Mouse (Mus musculus): ENCODE data around the gene Gm47429. TPM values are rescaled to one million over a fixed set of nuclear protein-coding genes. Genes with fewer than 3 reads are reported as not detected.
"Not testable (repeated sequence)": the region's sequence is repeated elsewhere in the genome, so short reads cannot be mapped to it uniquely, and the experiment has no call there.

Gene Gm47429
- polyA plus RNA-seq (2021) = not detected

- ChIA-PET CTCF (no interaction called here), POLR2A (no interaction called here)
- TF ChIP-seq CTCF (IDR thresholded peaks at IDR 0.05) = no peak
- ATAC-seq = no peak
- H3K27me3 ChIP-seq = peaks cover 18% of the 10 kb centered on the region
- in situ Hi-C loops (cut with MboI; ENCODE audit: low pct_unique_long_range_greater_than_20kb) = no loop called here
- DNase-seq (ENCODE audit: low read depth, low spot score) = no peak
Measured at GRCm38 (mm10) chr13:50443812-50444211, at the start of gene Gm47429. Gene Gm47429 (minus strand): TSS chr13:50443912.

DNA sequence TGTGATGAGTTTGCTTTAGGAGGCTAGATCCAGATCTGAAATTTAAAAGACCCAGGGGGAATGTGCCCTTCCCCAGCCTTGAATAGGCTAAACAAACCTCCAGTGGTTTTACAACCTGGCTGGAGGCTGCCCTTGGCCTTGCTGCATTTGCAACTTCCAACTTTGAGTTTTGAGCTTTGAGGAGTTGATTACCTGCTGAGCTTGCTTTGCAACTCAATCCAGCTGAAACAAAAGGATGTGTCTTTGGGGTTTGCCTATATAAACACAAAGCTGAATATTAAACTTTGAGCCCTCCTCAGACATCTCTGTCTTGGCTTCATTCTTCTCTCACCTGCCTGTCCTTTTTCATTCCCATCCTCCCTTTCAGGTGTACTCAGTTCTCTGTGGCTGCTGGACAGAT, 44.8 kb upstream of the Gm47429 start:
- peaks cover 16% of the 10 kb centered on the region for H3K27me3 ChIP-seq
- DNase-seq (ENCODE audit: low read depth, low spot score); CTCF ChIA-PET; POLR2A ChIA-PET; in situ Hi-C loops (cut with MboI; ENCODE audit: low pct_unique_long_range_greater_than_20kb); ATAC-seq: not testable (repeated sequence)

GRCm38 (mm10) chr13:50467007-50467406, 23.3 kb upstream of the Gm47429 start, which contains the start of gene Nutm2:
Gene Nutm2 (plus strand): TSS chr13:50467307.
- TF ChIP-seq CTCF (IDR thresholded peaks at IDR 0.05) = no peak
- H3K27me3 ChIP-seq = peaks cover 49% of the 10 kb centered on the region
- in situ Hi-C loops (cut with MboI; ENCODE audit: low pct_unique_long_range_greater_than_20kb) = no loop called here
- ATAC-seq (no peak), DNase-seq (ENCODE audit: low read depth, low spot score) (no peak)
- ChIA-PET POLR2A (no interaction called here), CTCF (no interaction called here)

GRCm38 (mm10) chr13:50464621-50465562, 21.2 kb upstream of the Gm47429 start:
- ChIA-PET POLR2A (no interaction called here), CTCF (no interaction called here)
- DNase-seq (ENCODE audit: low read depth, low spot score) = no peak
- in situ Hi-C loops (cut with MboI; ENCODE audit: low pct_unique_long_range_greater_than_20kb) = no loop called here
- peaks cover 53% of the 10 kb centered on the region for H3K27me3 ChIP-seq
- no peak for ATAC-seq
- TF ChIP-seq CTCF (IDR thresholded peaks at IDR 0.05) = no peak

- ATAC-seq; DNase-seq (ENCODE audit: low read depth, low spot score); in situ Hi-C loops (cut with MboI; ENCODE audit: low pct_unique_long_range_greater_than_20kb); POLR2A ChIA-PET; CTCF ChIA-PET: not testable (repeated sequence)
- peaks cover 25% of the 10 kb centered on the region for H3K27me3 ChIP-seq
Measured at GRCm38 (mm10) chr13:50460433-50460832, 16.7 kb upstream of the Gm47429 start.

DNA sequence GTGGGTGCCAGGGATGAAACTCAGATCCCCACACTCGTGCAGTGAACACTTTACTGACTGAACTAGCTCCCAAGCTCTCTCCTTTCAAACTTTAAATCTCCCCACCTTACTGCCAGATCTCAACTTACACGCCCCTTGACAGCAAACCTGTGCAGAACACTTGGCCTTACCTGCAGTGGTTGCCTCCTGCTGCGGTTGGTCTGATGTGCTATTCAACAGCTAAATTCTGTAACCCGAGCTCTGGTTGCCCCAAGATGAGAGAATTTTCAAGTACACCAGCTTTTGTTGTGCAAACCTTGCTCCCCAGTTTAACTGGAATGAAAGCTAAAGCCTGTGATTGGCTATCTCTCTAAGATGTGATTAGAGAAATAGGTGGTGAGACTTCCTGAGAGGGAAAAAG, 9.7 kb upstream of the Gm47429 start:
- TF ChIP-seq CTCF (IDR thresholded peaks at IDR 0.05) = no peak
- no peak for DNase-seq (ENCODE audit: low read depth, low spot score)
- in situ Hi-C loops (cut with MboI; ENCODE audit: low pct_unique_long_range_greater_than_20kb) = no loop called here
- ChIA-PET POLR2A (no interaction called here), CTCF (no interaction called here)
- H3K27me3 ChIP-seq = peaks cover 12% of the 10 kb centered on the region
- ATAC-seq = no peak

DNA sequence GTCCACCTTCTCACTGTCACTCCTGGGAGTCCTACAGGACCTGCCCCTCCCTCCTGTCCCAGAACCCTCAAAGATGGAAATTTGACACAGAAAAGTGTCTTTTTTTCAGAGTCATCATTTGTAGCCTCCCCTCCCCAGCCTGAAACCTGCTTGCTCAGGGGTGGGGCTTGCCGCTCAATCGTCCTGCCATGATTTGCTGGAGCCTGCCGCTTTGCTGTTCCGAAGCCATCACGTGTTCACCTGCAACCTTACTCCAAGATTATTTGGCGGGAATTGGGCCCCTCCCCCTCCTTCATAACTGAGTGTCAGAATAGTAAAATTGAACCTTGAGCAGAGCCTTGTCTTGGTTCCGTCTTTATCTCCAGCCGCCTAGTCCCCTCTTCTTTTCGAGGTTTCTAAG, 8.6 kb upstream of the Gm47429 start:
- DNase-seq (ENCODE audit: low read depth, low spot score); CTCF ChIA-PET; ATAC-seq; in situ Hi-C loops (cut with MboI; ENCODE audit: low pct_unique_long_range_greater_than_20kb); POLR2A ChIA-PET: not testable (repeated sequence)
- H3K27me3 ChIP-seq = peaks cover 12% of the 10 kb centered on the region

DNA sequence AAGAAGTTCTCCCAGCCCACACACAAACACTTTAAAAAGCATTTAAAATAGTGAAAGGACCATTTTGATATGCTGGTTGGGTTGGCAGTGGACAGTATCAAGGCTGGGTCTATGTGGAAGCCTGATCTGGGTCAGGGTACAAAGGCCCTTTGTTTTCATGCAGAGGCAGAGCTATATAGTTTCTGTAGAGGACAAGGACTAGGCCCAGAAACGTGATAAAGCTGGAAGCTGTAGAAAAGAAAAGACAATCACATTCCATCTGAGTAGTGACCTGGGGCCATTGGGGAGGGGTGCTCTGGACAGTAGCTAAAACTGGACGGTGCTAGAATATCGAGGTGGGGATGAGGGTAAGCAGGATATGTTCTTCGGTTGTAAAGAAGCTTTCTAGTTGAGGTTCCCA, 1.5 kb upstream of the Gm47429 start:
- in situ Hi-C loops (cut with MboI; ENCODE audit: low pct_unique_long_range_greater_than_20kb) = no loop called here
- peaks cover 28% of the 10 kb centered on the region for H3K27me3 ChIP-seq
- ChIA-PET CTCF (interaction anchor here (1.6 kb wide), 1 partner anchor 9 kb away, joined by 3 read pairs; no protein-coding TSS in a partner anchor), POLR2A (no interaction called here)
- no peak for TF ChIP-seq CTCF (IDR thresholded peaks at IDR 0.05)
- DNase-seq (ENCODE audit: low read depth, low spot score) (no peak), ATAC-seq (no peak)

DNA sequence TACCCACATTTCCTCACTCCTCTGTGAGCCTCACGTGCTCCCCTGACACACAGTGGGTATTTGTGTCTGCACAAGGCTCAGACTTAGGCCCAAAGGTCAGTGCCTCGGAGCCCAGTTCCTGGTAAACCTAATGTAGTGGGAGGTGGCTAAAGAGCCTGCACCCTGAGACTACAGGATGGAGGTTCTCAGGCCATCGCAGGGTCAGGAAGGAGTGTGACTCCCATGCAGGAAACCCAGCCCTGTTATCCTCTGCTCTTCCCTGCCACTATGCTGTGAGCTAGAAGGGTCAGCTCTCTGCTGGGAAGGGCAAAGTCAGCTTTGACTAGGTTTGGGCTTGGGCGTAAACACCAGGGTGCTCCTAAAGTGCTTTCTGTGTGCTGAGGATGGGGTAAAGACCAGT, 17.0 kb downstream of the Gm47429 start:
- ChIA-PET CTCF (no interaction called here), POLR2A (no interaction called here)
- in situ Hi-C loops (cut with MboI; ENCODE audit: low pct_unique_long_range_greater_than_20kb) = no loop called here
- DNase-seq (ENCODE audit: low read depth, low spot score) (no peak), ATAC-seq (no peak)
- no peaks in the 10 kb centered on the region for H3K27me3 ChIP-seq
- no peak for TF ChIP-seq CTCF (IDR thresholded peaks at IDR 0.05)

DNA sequence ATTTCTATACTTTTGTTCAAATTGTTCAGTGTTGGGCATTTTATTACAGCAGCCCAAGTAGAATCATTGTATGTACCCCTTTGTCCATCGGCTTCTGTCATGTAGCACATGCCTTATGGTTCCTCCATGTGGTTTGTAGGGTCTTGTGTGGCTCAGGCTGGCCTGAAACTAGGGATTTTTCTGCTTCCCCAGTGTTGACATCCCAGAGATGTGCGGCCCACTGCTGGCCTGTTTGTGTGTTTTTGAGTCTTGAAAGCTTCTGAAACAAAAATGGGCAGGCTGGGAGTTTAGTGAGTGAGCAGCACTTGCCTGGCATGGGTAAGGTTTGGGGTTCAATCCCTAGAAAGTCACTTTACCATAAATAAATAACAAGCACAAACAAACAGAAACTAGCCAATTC, 19.2 kb downstream of the Gm47429 start:
- POLR2A ChIA-PET = no interaction called here
- ATAC-seq (no peak), DNase-seq (ENCODE audit: low read depth, low spot score) (no peak)
- in situ Hi-C loops (cut with MboI; ENCODE audit: low pct_unique_long_range_greater_than_20kb) = no loop called here
- no peak for TF ChIP-seq CTCF (IDR thresholded peaks at IDR 0.05)
- CTCF ChIA-PET = interaction anchor here (1.4 kb wide), 1 partner anchor 14 kb away, joined by 3 read pairs; no protein-coding TSS in a partner anchor
- no peaks in the 10 kb centered on the region for H3K27me3 ChIP-seq

DNA sequence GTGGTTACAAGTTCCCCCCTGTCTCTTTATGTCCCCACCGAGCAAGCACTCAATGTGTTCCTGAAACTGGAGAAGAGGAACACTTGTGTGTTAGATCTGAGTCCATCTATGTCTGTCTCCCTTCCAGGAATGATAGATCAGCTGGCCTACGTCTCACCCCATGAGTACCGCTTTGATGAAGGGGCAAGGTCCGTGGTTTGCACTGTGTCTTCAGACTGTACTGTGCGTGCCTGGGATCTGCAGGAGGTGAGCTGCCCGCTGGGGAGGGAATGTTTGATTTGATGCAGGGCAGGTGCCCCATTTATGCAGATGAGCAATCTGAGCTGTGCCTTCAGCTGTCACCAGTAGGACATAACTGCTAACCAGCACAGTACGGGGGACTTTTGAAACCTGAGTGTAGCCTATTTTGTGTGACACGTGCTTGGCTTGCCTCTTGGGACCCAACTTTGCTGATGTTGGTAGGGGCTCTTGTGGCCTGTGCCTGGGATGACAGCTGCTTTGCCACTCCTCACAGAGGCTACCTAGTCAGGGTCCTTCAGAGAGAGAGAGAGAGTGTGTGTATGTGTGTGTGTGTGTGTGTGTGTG, 20.0 kb downstream of the Gm47429 start:
- no peak for TF ChIP-seq CTCF (IDR thresholded peaks at IDR 0.05)
- ChIA-PET CTCF (no interaction called here), POLR2A (no interaction called here)
- H3K27me3 ChIP-seq = no peaks in the 10 kb centered on the region
- DNase-seq (ENCODE audit: low read depth, low spot score) (no peak), ATAC-seq (no peak)
- in situ Hi-C loops (cut with MboI; ENCODE audit: low pct_unique_long_range_greater_than_20kb) = no loop called here

All from Patski (cell line).